Mouse (Mus musculus) Patski (cell line): ENCODE results near the gene Tmem50a. TPM values are rescaled to one million over a fixed set of nuclear protein-coding genes. Genes with fewer than 3 reads are reported as not detected.

Experiments used
- ATAC-seq: fragments of 100-300 bp; one replicate; pipeline ENCODE4 v1.8.0; 2021
- CTCF ChIA-PET: fragments of 350-600 bp; sonication (Branson Sonifier 250); formaldehyde crosslinking; loops from one replicate; lab custom pipeline; 2022; ENCODE audit warnings: inconsistent platforms; lab: Charles Lee
- POLR2A ChIA-PET: fragments of 350-600 bp; sonication (Branson Sonifier 250); formaldehyde crosslinking; loops from one replicate; lab custom pipeline; 2022; ENCODE audit warnings: antibody characterized with exemption, inconsistent platforms; lab: Charles Lee
- DNase-seq: peaks from one replicate; pipeline ENCODE4 v3.0.0-alpha.2; 2011; ENCODE audit warnings: low read depth, low spot score
- H3K27me3 ChIP-seq: fragments of 371-371 bp; one replicate; pipeline ENCODE4 v1.5.1; 2021
- CTCF ChIP-seq: fragments of 100-300 bp; IDR thresholded peaks from one replicate; pipeline ENCODE4 v1.5.1; 2021
- in situ Hi-C: fragments of 300-500 bp; cut with MboI; formaldehyde crosslinking; loops from 3 replicates; pipeline ENCODE4 v1.11.1; 2018; ENCODE audit warnings: low pct_unique_long_range_greater_than_20kb, mixed read lengths
- polyA plus RNA-seq: library from polyadenylated mRNA; unstranded; gene quantifications from one replicate; pipeline ENCODE4 v1.2.3, GENCODE M21; 2021

Tmem50a gene
- polyA plus RNA-seq, 1 experiment from 2014 or later: 98.5 TPM

GRCm38 (mm10) chr4:134922925-134923244, 8.1 kb upstream of the Tmem50a start:
- in situ Hi-C loops: no loop called here
- ATAC-seq (no peak), DNase-seq (no peak)
- no peak for TF ChIP-seq CTCF
- H3K27me3 ChIP-seq: no peaks in the 10 kb centered on the region
- ChIA-PET CTCF (interaction anchor here (1.3 kb wide), 1 partner anchor 9 kb away, joined by 3 read pairs; no protein-coding TSS in a partner anchor), POLR2A (interaction anchor here (0.6 kb wide), 1 partner anchor 363 kb away, joined by 8 read pairs; no protein-coding TSS in a partner anchor)

- no peaks in the 10 kb centered on the region for H3K27me3 ChIP-seq
- ATAC-seq (no peak), DNase-seq (no peak)
- ChIA-PET POLR2A (interaction anchor here (0.6 kb wide), 1 partner anchor 363 kb away, joined by 8 read pairs; no protein-coding TSS in a partner anchor), CTCF (interaction anchor here (1.3 kb wide), 1 partner anchor 8 kb away, joined by 3 read pairs; no protein-coding TSS in a partner anchor)
- TF ChIP-seq CTCF: no peak
- in situ Hi-C loops: no loop called here
Measured at GRCm38 (mm10) chr4:134922111-134922924, 7.5 kb upstream of the Tmem50a start.

- ChIA-PET CTCF (no interaction called here), POLR2A (no interaction called here)
- ATAC-seq (no peak), DNase-seq (no peak)
- H3K27me3 ChIP-seq: no peaks in the 10 kb centered on the region
- in situ Hi-C loops: no loop called here
- TF ChIP-seq CTCF: no peak
Measured at GRCm38 (mm10) chr4:134921703-134922102, 6.9 kb upstream of the Tmem50a start.

- POLR2A ChIA-PET: no interaction called here
Measured at GRCm38 (mm10) chr4:134920631-134921030, 5.8 kb upstream of the Tmem50a start.

GRCm38 (mm10) chr4:134919733-134920540, 5.1 kb upstream of the Tmem50a start:
- no peak for ATAC-seq
- in situ Hi-C loops: no loop called here
- DNase-seq: no peak
- TF ChIP-seq CTCF: no peak
- no peaks in the 10 kb centered on the region for H3K27me3 ChIP-seq
- POLR2A ChIA-PET: interaction anchor here (0.6 kb wide), 1 partner anchor 141 kb away, joined by 4 read pairs; no protein-coding TSS in a partner anchor
- CTCF ChIA-PET: no interaction called here

More at GRCm38 (mm10) chr4:134920631-134921030, 5.8 kb upstream of the Tmem50a start:
- ATAC-seq: no peak
- no peaks in the 10 kb centered on the region for H3K27me3 ChIP-seq
- in situ Hi-C loops: no loop called here
- no peak for TF ChIP-seq CTCF
- CTCF ChIA-PET: no interaction called here
- DNase-seq: no peak

- no peak for TF ChIP-seq CTCF
- ChIA-PET POLR2A (no interaction called here), CTCF (interaction anchor here (1.1 kb wide), 1 partner anchor 125 kb away, joined by 3 read pairs; no protein-coding TSS in a partner anchor)
- no peaks in the 10 kb centered on the region for H3K27me3 ChIP-seq
- in situ Hi-C loops: no loop called here
- DNase-seq: no peak
- no peak for ATAC-seq
Measured at GRCm38 (mm10) chr4:134918381-134918780, 3.6 kb upstream of the Tmem50a start.

GRCm38 (mm10) chr4:134917194-134917593, 2.4 kb upstream of the Tmem50a start:
- ChIA-PET CTCF (interaction anchor here (1.1 kb wide), 1 partner anchor 123 kb away, joined by 3 read pairs; no protein-coding TSS in a partner anchor), POLR2A (no interaction called here)
- no peaks in the 10 kb centered on the region for H3K27me3 ChIP-seq
- TF ChIP-seq CTCF: no peak
- DNase-seq: no peak
- in situ Hi-C loops: no loop called here
- no peak for ATAC-seq

- no peak for ATAC-seq
- in situ Hi-C loops: no loop called here
- POLR2A ChIA-PET: no interaction called here
- no peak for TF ChIP-seq CTCF
- H3K27me3 ChIP-seq: no peaks in the 10 kb centered on the region
- CTCF ChIA-PET: no interaction called here
- DNase-seq: no peak
Measured at GRCm38 (mm10) chr4:134915223-134916050, 613 bp upstream of the Tmem50a start.

GRCm38 (mm10) chr4:134914122-134914863, 531 bp downstream of the Tmem50a start:
- DNase-seq (no peak), ATAC-seq (no peak)
- ChIA-PET CTCF (interaction anchor here (0.9 to 1.8 kb wide), 4 partner anchors 9 to 40 kb away, joined by 3 to 5 read pairs (median 4); partner anchors contain the start of gene Rsrp1), POLR2A (interaction anchor here (0.9 to 1.0 kb wide), 2 partner anchors 9 to 11 kb away, joined by 3 read pairs; partner anchors contain the start of gene Rsrp1)
- in situ Hi-C loops: no loop called here
- TF ChIP-seq CTCF: no peak
- H3K27me3 ChIP-seq: no peaks in the 10 kb centered on the region
